Mouse (Mus musculus) kidney, postnatal 25 days (tissue): ENCODE measurements around the gene Slc10a4.
A peak's percentile ranks its signal among the peaks of the same experiment; 100 is the strongest.
"Not testable (repeated sequence)": the region's sequence is repeated elsewhere in the genome, so short reads cannot be mapped to it uniquely, and the experiment has no call there.

Experiments used
- DNase-seq, 2 experiments: peaks; one replicate each; pipeline ENCODE4 v3.0.0; 2021; ENCODE audit warnings: mixed read lengths in 2 of 2

Gene Slc10a4

DNA sequence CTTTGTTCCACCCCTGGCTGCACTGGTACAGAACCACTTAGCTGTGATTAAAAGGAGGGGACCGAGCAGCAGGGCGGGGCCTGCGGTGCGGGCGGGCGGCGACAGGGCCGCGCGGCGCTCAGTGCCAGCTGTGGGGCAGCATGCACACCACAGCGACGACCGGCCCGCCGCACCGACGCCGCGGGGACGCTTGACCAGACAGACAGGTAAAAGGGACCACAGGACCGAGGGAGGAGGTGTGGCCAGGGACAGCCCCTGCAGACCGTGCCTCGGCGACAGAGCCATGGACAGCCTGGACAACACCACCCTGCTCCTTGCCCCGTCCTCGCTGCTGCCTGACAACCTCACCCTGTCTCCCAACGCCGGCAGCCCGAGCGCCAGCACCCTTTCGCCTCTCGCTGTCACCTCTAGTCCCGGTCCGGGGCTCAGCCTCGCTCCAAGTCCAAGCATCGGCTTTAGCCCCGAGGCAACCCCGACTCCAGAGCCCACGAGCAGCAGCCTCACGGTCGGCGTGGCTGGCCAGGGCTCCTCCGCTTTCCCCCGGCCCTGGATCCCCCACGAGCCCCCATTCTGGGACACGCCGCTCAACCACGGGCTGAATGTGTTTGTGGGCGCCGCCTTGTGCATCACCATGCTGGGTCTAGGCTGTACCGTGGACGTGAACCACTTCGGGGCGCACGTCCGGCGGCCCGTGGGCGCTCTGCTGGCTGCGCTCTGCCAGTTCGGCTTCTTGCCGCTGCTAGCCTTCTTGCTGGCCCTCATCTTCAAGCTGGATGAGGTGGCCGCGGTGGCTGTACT, at the start of gene Slc10a4:
Gene Slc10a4 (plus strand): TSS at position 100 of the 798 bp plus-strand sequence.
- DNase-seq: peak; percentile 6 to 48

DNA sequence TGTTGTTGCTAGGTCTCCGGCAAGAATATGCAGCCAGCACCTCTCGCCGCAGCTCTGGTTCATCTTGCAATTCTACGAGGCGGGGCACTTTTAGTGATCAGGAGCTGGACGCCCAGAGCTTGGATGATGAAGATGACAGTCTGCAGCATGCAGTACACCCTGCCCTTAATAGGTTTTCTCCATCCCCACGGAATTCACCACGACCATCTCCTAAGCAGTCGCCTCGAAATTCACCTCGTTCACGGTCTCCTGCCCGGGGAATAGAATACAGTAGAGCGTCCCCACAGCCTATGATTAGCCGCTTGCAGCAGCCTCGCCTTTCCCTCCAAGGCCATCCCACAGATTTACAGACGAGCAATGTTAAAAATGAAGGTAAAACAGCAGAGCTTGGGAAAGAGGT, 49.4 kb upstream of the Slc10a4 start:
- no peak for DNase-seq

DNA sequence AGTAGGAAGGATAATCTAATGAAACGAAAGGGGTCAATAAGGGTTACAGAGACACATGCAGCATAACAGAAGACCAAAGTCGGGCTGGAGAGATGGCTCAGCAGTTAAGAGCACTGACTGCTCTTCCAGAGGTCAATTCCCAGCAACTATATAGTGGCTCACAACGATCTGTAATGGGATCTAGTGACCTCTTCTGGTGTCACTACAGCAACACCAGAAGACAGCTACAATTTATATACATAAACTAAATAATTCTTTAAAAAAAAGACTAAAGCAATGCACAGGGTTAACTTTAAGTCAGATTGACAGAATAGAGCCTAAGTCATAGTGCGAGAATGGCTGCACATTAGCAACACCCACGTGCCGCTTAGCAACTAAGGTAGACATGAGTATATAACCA, 46.6 kb upstream of the Slc10a4 start:
- DNase-seq: no peak

DNA sequence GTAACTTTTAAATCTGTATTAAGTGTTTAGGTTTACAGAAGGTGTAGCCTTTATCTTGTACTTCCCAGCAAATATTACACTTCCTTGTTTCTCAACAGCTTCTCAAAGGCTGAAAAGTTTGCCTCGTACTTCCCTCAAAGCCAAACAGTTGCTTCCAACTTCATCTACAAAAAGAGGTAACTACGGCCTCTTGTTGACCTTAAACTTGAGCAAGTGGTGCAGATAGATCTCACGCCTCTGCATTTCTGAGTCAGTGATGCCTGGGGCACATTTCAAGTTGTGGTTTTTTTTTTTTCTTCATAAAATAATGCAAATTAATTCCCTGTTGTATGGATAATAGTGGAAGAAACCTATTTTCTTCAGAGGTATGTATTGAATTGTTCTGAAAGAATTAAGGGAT, 41.0 kb upstream of the Slc10a4 start:
- no peak for DNase-seq

DNA sequence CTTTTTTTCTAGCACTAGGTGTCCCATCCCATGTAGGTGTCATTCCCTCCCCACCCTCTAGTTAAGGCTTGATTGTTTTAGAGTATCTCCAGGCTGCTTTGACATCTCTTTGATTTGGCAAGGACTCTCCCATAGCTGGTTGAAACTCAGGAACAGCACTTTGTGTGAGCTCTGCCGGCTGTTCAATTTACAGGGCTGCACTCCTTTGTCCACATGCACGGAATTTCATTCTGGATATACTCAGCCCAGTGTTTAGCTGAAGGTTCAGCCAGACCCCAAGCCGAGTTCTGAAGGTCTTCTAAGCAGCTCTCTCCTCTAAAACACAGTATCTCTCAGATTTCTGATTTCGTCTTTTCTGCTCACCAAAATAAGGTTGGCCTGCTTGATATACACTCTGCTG, 34.2 kb upstream of the Slc10a4 start:
- no peak for DNase-seq

DNA sequence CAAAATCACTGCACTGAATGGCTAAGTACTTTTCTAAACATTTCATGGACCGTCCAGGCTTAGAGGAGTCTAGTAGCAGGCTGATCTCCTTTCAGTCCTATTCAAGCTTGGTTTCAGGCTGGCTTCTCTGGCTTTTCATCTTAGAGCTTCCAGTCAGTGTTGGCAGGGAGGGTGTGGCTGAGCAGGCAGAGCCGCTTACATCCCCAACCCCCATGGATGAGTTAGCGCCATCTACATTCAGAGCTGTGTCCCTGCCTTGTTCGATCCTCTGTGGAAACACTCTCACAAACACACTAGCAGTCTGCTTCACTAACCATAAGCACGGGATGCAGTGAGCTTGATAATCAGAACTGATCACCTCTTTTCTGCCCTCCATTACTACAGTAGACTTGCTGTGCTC, 33.7 kb upstream of the Slc10a4 start:
- DNase-seq: no peak

DNA sequence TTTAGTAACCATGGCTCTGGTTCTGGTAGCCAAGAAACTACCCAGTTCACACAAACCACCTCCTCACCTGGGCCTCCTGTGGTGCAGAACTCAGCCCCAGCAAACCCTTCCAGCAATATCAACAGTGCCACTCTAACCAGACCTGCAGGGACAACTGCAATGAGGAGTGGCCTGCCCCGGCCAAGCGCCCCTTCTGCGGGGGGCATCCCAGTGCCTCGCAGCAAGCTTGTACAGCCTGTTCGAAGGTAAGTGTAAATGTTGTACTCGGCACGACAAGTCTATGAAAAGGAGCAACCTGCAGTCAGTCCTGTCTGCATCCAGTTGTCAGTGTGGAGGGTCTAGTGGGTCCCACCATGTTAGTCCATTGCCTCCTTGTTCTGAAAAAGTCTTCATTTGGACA, 32.1 kb upstream of the Slc10a4 start, which contains the start of gene Gm10135:
Gene Gm10135 (minus strand): TSS at position 101 of the 400 bp plus-strand sequence.
- no peak for DNase-seq

DNA sequence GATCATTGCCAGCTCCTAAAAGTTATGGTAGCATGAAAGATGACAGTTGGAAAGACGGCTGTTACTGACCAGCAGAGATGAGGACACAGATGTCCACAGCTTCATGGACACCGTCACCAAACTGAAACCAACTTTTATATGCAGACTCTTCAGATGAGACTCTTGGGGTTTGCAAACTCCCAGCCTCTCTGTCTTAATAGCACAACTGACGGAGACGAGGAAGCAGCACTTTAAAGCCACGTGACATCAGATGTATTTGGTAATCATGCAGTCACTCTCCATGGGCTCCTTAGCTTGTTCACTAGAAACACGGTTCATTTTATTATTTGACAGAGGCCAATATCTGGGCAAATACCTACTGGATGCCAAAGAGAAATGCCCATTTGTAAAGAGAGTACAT, 30.7 kb upstream of the Slc10a4 start:
- no peak for DNase-seq

DNA sequence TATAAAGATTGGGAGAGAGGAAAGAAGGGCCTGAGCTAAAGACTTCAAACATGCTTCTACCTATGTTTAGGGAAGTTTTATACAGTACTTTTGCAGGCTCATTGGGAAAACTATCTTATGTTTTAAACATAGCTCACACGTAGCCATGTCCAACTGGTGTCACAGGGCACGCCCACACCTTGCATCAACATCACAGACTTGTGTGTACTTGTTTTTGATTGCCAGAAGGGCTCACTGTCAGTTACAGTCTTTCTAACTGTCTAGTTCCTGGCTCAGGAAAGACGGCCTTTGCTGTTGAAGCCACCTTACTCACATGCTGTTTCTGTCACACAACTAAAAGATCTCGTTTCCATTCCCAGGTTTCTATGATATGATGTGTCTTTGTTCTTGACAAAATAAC, 30.1 kb upstream of the Slc10a4 start:
- no peak for DNase-seq

DNA sequence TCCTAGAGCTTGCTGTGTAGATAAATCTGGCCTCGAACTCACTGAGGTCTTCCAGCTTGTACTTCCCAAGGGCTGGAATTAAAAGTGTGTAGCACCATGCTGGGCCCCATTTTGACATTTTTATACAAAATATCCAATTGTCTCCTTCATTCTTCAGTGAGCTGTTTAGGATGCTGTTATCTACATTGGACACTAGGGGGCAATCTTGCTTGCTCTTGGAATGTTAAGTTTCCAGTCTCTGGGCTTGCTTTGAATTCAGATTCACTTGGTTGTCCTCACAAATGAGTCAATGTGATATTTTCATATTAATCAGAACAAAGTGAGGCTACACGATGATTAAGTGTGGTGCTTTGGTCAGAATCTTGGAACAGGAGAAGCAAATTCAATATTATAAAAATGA, 22.6 kb upstream of the Slc10a4 start:
- DNase-seq: no peak

DNA sequence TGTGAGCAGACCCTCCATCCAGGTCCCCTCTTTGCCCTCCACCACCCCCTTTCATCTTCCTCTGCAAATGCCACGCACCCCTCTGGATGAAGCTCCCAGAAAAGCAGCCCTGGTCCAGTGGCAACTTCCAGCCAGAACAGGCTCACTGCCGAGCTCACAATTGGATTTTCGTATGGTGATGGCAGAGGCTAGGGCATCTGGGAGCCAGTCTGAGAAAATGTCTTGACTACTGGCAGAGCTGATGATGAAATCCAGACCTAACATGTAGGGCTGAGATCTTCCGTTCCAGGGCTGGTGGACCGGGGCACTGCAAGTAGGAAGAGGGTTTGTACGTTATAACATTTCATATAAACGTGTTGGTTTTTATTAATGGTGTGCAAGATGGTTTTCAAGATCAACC, 18.9 kb upstream of the Slc10a4 start:
- DNase-seq: no peak

DNA sequence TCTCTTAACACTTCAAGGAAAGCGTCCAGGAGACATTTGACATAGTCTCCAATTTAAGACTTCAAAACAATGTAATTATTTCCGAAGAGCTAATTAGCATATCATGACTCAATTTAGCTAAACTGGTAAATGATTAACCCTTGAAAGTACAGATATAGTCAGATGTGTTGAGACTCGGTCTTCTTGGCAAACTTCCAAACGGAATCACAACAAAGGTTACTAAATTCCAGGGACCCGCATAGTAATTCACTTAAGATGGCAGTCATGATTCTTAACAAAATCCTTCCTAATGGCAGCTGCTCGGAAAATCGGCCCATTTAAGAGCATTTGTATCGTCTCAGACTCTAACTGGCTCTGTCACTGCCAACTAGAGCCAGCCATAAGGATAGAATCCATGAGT, 16.9 kb upstream of the Slc10a4 start:
- DNase-seq: no peak

DNA sequence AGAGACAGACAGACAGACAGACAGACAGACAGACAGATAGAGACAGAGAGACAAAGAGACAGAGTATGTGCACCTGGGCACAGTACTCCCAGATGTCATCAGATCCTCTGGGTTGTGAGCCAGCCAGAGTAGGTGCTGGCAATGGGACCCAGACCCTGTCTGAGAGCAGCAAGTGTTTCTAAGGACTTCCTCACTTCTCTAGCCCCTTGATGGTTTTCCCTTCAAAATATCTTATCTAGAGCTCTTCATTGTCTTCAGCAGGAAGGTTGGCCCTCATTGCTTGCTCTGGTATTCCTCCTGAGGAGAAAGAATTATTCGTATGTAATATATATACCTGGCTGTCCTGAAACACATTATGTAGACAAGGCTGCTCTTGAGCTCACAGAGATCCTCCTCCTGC, 14.2 kb upstream of the Slc10a4 start:
- no peak for DNase-seq

DNA sequence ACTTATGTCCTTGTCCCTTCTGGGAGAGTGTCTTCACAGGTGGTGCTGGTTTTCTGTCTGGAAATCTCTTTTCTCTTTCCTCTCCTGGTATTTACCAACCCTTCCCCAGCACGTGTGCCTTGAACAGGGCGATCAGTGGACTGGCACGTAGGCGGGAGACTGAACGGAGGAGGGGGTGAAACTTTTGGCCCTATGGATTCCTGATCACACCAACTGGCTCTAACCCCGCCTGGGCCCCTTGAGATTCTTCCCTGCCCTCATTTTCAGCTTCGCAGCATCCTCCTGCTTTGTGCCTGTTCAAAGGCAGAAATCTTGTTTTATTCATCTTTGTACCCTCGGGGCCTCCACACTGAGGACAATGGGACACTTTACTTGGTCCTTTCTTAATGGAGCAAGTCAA, 12.3 kb upstream of the Slc10a4 start:
- no peak for DNase-seq

DNA sequence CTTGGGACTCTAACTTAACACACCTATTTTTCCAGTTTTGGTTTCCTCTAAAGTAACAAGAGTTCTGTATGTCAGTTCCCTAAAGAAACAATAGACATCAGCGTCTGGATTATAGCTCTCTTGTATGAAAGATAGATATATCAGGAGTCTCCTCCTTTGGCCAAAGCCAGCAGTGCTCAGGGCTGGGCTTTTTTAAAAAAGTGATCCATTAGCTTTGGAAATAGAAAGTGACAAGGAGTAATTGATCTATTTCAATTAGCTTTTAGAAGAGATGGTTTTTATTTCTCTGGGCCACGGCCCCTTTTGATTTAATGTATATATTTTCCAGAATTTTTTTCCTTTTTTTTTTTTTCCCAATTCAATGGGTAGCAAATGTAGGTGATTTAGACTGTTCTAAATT, 11.8 kb upstream of the Slc10a4 start:
- DNase-seq: no peak

DNA sequence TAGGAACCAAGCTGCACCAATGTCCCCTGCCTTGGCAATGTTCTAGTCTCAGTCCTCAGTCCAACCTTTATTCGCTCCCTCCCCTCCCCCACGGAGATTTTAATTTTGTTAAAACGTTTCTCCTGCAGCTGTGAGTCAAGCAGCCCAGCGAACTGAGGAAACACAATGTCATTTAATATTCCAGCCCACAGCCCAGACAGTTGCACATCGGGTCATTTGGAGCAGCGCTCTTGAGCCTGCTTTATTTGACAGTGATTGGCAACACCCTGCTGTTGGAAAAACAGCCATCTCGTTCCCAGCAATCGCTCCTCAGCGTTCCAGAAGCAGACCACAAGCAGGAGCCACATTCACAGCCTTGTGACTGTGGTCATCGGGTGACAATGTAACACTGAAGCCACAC, 11.3 kb upstream of the Slc10a4 start:
- DNase-seq: no peak

DNA sequence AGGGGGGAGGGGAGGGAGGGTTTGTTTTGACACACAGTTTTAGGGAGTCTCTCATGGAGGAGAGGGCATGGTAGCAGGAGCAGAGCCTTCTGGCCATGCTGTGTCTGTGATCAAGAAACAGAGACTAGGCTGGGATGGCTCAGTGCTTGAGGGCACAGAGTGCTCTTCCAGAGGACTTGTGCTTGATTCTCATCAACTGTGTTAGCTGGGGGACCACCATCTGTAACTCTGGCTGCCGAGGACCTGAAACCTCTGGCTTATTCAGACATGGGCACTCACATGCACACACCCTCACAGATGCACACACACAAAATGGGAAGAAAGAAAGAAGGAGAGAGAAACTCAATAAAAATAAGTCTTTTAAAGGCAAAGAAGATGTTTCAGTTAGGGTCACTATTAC, 8.1 kb upstream of the Slc10a4 start:
- not testable (repeated sequence) for DNase-seq

DNA sequence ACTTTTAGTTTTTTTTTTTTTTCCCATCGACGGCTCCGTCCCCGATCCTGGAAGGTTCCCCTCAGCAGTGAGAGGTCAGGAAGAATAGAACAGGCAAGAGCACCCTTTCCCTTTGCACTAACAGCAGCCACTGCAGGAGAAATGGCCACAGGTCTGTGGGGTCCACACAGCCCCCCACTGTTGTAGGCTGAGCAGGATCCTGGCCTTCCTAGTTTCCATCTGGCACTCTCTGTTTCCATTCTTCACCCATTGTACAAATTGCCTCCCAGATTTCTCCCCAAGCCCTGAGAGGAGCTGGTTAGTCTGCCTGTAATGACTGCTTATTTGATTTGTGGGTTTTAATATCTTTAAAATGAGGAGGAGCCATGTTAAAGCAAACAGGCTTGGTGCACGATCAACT, 2.6 kb upstream of the Slc10a4 start:
- no peak for DNase-seq

DNA sequence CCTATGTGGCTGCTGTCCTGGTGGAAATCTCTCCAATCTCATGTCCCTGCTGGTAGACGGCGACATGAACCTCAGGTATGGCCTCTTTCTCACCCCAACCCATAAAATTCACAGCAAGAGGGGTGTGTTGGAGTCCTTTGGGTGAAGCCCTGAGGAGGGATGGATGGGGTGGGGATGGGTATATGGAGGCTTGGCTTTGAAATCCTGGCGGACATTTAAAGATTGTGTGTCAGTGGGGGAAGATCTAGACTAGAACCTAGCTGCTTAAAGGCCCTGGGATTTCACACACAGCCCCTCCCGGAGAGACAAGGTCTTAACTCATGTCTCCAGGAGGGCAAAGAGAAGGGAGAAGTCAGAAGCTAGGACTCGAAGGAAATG, 888 bp downstream of the Slc10a4 start:
- DNase-seq: no peak

DNA sequence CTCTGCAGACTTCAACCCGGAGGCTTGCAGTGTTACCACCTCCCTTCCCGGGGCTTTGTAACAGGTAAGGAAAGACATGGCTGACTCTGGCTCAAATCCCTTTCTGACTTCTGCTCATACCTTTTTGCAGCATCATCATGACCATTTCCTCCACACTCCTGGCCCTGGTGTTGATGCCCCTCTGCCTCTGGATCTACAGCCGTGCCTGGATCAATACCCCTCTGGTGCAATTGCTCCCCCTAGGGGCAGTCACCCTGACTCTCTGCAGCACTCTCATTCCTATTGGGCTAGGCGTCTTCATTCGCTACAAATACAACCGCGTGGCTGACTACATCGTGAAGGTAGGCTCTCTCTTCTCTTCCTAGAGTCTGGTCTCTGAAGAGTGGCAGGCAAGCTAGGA, 1.5 kb downstream of the Slc10a4 start:
- DNase-seq: not testable (repeated sequence)

DNA sequence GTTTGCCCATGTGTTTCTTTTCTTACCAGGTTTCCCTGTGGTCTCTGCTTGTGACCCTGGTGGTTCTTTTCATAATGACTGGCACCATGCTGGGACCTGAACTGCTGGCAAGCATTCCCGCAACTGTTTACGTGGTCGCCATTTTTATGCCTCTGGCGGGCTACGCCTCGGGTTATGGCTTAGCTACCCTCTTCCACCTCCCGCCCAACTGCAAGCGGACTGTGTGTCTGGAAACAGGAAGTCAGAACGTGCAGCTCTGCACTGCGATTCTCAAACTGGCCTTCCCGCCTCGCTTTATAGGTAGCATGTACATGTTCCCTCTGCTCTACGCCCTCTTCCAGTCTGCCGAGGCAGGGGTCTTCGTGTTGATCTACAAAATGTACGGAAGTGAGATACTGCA, 5.1 kb downstream of the Slc10a4 start:
- not testable (repeated sequence) for DNase-seq

DNA sequence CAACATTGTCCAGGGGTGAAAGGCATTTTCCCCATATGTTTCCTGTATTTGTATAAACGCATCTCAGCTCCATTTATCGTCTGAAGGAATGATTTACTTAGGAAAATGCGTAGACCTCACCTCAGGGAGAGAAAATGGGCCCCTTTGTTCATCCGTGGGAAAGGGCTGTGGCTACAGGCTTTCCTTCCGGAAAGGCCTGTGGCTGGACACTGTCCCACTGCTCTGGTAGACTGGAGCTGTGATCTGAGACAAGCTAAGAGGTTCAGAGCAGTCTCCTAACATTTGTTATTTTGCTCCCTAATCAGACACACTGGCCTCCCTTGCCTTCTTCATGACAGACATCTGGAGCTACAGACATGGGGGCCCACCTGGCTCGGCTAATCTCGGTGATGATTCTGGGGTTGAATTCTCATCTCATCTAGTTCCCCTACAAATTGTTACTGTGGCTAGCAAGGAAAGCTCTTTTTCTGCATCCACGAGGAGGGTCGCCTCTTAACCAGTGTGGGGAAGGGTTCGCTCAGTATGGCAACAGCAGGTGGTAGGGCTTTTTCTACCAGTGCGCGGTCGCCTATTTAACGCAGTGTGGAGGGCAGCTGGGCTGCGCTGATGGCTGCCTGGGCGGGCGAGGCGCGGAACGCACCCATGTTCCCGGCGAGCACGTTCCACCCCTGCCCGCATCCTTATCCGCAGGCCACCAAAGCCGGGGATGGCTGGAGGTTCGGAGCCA, 6.4 kb downstream of the Slc10a4 start:
- not testable (repeated sequence) for DNase-seq

DNA sequence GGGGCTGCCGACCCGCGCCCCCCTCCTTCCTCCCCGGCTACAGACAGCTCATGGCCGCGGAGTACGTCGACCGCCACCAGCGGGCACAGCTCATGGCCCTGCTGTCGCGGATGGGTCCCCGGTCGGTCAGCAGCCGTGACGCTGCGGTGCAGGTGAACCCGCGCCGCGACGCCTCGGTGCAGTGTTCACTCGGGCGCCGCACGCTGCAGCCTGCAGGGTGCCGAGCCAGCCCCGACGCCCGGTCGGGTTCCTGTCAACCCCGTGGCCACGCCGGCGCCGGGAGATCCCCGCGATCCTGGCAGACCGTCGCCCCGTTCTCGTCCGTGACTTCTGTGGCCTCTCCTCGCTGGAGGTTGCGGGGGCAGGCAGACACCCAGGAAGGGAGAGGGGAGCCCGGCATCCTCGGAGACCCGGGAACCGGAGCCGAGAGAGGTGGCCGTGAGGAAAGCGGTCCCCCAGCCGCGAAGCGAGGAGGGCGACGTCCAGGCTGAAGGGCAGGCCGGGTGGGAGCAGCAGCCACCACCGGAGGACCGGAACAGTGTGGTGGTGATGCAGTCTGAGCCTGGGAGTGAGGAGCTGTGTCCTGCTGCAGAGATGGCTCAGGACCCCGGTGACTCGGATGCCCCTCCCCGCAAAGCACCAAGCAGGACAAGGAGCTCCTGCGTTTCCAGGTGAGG, 7.1 kb downstream of the Slc10a4 start:
- not testable (repeated sequence) for DNase-seq

DNA sequence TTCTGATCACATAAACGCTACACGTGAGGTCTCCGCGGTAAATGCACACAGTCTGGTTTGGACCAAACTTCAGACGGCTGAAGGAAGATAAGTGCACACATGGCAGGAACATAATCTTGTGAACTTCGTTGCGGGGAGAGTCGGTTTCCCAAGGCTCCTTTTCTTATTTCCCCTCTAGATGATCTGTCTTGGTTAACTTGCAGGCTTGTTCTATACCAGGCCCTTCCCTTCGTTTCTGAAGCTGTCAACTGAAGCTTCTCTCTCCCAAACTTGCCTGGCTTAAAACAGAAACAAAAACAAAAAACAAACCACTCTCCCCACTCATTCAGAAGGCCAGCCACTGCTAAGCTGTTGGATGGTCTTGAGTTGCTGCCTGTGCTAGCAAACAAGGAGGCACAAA, 8.1 kb downstream of the Slc10a4 start:
- DNase-seq: no peak
